Mouse (Mus musculus): ENCODE measurements around the gene Cacna1c.

DNA sequence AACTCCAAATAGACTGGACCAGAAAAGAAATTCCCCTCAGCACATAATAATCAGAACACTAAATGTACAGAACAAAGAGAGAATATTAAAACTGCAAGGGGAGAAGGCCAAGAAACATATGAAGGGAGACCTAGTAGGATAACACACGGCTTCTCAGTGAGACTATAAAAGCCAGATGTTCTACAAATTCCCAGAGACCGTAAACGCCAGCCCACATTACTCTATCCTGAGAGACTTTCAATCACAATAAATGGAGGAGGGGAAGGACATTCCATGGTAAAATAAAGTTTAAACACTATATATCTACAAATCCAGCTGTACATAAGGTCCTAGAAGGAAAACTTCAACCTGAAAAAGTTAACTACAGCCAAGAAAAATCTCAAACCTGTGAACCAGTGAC is 185.3 kb downstream of the Cacna1c start:
- TF ChIP-seq ZNF384 (IDR thresholded peaks at IDR 0.05; ENCODE audit: low read depth, low read length): no peak
- TF ChIP-seq HCFC1 (IDR thresholded peaks at IDR 0.05; ENCODE audit: borderline replicate concordance, insufficient read depth, low read length): no peak
- no peak for TF ChIP-seq MAFK (IDR thresholded peaks at IDR 0.05; ENCODE audit: insufficient read depth, low read depth, low read length)
